Mouse (Mus musculus) forebrain, embryonic 15.5 days (tissue): ENCODE data around the gene Csrnp1. TPM values are rescaled to one million over a fixed set of nuclear protein-coding genes. Genes with fewer than 3 reads are reported as not detected.

ENCODE experiments used
- ATAC-seq: fragments of 200-750 bp; cut with Nextera tagmentation; replicated peaks from 2 replicates; pipeline ENCODE4 v1.8.0; 2017; ENCODE audit warnings: mild to moderate bottlenecking, moderate TSS enrichment, moderate library complexity
- H3K27ac ChIP-seq: fragments of 300-500 bp; sonication (generic); replicated peaks from 2 replicates; pipeline ENCODE4 v1.5.1; 2015; ENCODE audit warnings: mild to moderate bottlenecking, inconsistent platforms
- H3K27me3 ChIP-seq: fragments of 300-500 bp; sonication (generic); 2 replicates; pipeline ENCODE4 v1.6.1; 2015; ENCODE audit warnings: inconsistent platforms
- H3K36me3 ChIP-seq: fragments of 300-500 bp; sonication (generic); 2 replicates; pipeline ENCODE4 v1.6.1; 2015; ENCODE audit warnings: mild to moderate bottlenecking, inconsistent platforms
- H3K4me1 ChIP-seq: fragments of 300-500 bp; sonication (generic); 2 replicates; pipeline ENCODE4 v1.6.1; 2015; ENCODE audit warnings: inconsistent platforms
- H3K4me2 ChIP-seq: fragments of 300-500 bp; sonication (generic); replicated peaks from 2 replicates; pipeline ENCODE4 v1.6.1; 2015; ENCODE audit warnings: mild to moderate bottlenecking, inconsistent platforms
- H3K4me3 ChIP-seq: fragments of 300-500 bp; sonication (generic); 2 replicates; pipeline ENCODE4 v1.5.1; 2015; ENCODE audit warnings: mild to moderate bottlenecking, inconsistent platforms
- H3K9ac ChIP-seq: fragments of 300-500 bp; sonication (generic); replicated peaks from 2 replicates; pipeline ENCODE4 v1.6.1; 2015; ENCODE audit warnings: mild to moderate bottlenecking, inconsistent platforms
- H3K9me3 ChIP-seq: fragments of 300-500 bp; sonication (generic); 2 replicates; pipeline ENCODE4 v1.6.1; 2016; ENCODE audit warnings: inconsistent platforms
- WGBS: fragments of 180-500 bp; shearing (Covaris S2); methylation state at CpG from one replicate; pipeline ENCODE4 v1.1.7; 2015; ENCODE audit warnings: mixed read lengths; 5-methylcytosine and 5-hydroxymethylcytosine counted together
- polyA plus RNA-seq: library from polyadenylated mRNA; unstranded; fragments of >200 nt; fragmentation: Nextera tagmentation; extraction: Ambion mirVana; gene quantifications from 2 replicates; pipeline ENCODE4 v1.2.1, GENCODE M21; 2015

The Csrnp1 gene
- polyA plus RNA-seq, 1 experiment from 2014 or later, result 2.0 TPM

- 75% methylated on average over 5 of the region's 5 CpGs for WGBS
- H3K27me3 ChIP-seq, result no peaks in the 10 kb centered on the region
- H3K9me3 ChIP-seq, result no peaks in the 10 kb centered on the region
- no peak overlapping the region for H3K27ac ChIP-seq
- no peak overlapping the region for H3K4me3 ChIP-seq
- no peak overlapping the region for H3K9ac ChIP-seq
- no peak overlapping the region for H3K4me2 ChIP-seq
- H3K4me1 ChIP-seq, result peaks cover 13% of the 10 kb centered on the region
- no peaks in the 10 kb centered on the region for H3K36me3 ChIP-seq
- ATAC-seq, result no peak
These were observed 16.3 kb upstream of the Csrnp1 start for GRCm38 (mm10) chr9:120000761-120001160.

- no peak for ATAC-seq
These were observed 15.2 kb upstream of the Csrnp1 start for GRCm38 (mm10) chr9:119999636-120000035.

DNA sequence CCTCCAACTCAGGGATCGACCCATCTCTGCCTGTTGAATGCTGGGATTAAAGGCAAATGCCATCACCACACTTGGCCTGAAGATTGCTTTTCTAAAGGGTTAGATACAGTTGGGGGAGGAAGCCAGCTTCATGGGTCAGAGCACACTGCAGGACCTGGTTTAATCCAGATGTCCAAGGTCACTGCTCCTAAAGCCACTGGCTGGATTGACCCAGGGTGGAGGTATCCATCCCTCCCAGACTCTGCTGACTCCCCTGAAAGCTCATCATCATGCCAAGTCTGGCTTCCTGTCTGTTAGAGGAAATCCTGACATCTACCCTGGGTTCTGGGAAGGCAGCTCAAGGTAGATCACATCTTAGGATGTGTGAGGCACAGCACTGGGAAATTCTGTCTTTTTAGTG, 14.3 kb upstream of the Csrnp1 start:
- no peak overlapping the region for H3K4me3 ChIP-seq
- H3K36me3 ChIP-seq, result no peaks in the 10 kb centered on the region
- H3K4me2 ChIP-seq, result no peak overlapping the region
- no peaks in the 10 kb centered on the region for H3K27me3 ChIP-seq
- H3K4me1 ChIP-seq, result peaks cover 9% of the 10 kb centered on the region
- no peaks in the 10 kb centered on the region for H3K9me3 ChIP-seq
- H3K9ac ChIP-seq, result no peak overlapping the region
- no peak for ATAC-seq
- no peak overlapping the region for H3K27ac ChIP-seq
- 88% methylated on average over 1 of the region's 1 CpGs for WGBS

More at GRCm38 (mm10) chr9:119999636-120000035, 15.2 kb upstream of the Csrnp1 start:
- H3K9me3 ChIP-seq, result no peaks in the 10 kb centered on the region
- H3K9ac ChIP-seq, result no peak overlapping the region
- H3K27me3 ChIP-seq, result no peaks in the 10 kb centered on the region
- no peak overlapping the region for H3K27ac ChIP-seq
- 70% methylated on average over 6 of the region's 6 CpGs for WGBS
- no peaks in the 10 kb centered on the region for H3K36me3 ChIP-seq
- no peak overlapping the region for H3K4me3 ChIP-seq
- H3K4me1 ChIP-seq, result peaks cover 13% of the 10 kb centered on the region
- no peak overlapping the region for H3K4me2 ChIP-seq

GRCm38 (mm10) chr9:119996080-119996479, 11.6 kb upstream of the Csrnp1 start:
- Histone ChIP-seq H3K4me2 (no peak overlapping the region), H3K4me3 (no peak overlapping the region), H3K27ac (no peak overlapping the region), H3K27me3 (no peaks in the 10 kb centered on the region), H3K36me3 (no peaks in the 10 kb centered on the region), H3K9me3 (no peaks in the 10 kb centered on the region), H3K9ac (no peak overlapping the region), H3K4me1 (no peaks in the 10 kb centered on the region)
- no peak for ATAC-seq
- WGBS, result 86% methylated on average over 4 of the region's 4 CpGs

- ATAC-seq, result no peak
These were observed 9.7 kb upstream of the Csrnp1 start for GRCm38 (mm10) chr9:119994207-119994606.

GRCm38 (mm10) chr9:119993092-119993844, 8.8 kb upstream of the Csrnp1 start:
- no peak overlapping the region for H3K4me3 ChIP-seq
- 68% methylated on average over 10 of the region's 10 CpGs for WGBS
- no peaks in the 10 kb centered on the region for H3K4me1 ChIP-seq
- no peak for ATAC-seq
- H3K27me3 ChIP-seq, result no peaks in the 10 kb centered on the region
- H3K9me3 ChIP-seq, result no peaks in the 10 kb centered on the region
- H3K4me2 ChIP-seq, result no peak overlapping the region
- H3K9ac ChIP-seq, result no peak overlapping the region
- H3K27ac ChIP-seq, result no peak overlapping the region
- no peaks in the 10 kb centered on the region for H3K36me3 ChIP-seq

More at GRCm38 (mm10) chr9:119994207-119994606, 9.7 kb upstream of the Csrnp1 start:
- Histone ChIP-seq H3K27ac (no peak overlapping the region), H3K27me3 (no peaks in the 10 kb centered on the region), H3K4me2 (no peak overlapping the region), H3K4me1 (no peaks in the 10 kb centered on the region), H3K9me3 (no peaks in the 10 kb centered on the region), H3K9ac (no peak overlapping the region), H3K36me3 (no peaks in the 10 kb centered on the region), H3K4me3 (no peak overlapping the region)
- WGBS, result 86% methylated on average over 7 of the region's 7 CpGs

DNA sequence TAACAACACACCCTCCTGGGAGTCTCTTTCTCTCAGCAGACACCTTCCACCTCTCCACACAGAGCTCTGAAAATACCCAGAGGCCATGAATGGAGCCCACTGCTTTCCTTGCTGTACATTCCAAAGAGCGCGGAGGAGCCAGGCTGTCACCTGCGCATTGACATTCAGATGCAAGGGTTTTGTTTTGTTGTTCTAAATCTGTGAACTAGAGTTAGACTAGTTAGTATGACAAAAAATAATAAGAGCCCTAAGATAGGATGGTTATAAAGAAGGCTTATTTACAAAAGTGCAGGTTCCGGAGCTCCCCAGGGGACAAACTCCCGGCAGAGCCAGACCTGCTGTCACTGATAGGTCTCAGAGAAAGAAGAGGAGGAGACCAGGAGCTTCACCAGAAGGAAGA, 6.9 kb upstream of the Csrnp1 start:
- 15% methylated on average over 5 of the region's 5 CpGs for WGBS
- H3K9ac ChIP-seq, result no peak overlapping the region

DNA sequence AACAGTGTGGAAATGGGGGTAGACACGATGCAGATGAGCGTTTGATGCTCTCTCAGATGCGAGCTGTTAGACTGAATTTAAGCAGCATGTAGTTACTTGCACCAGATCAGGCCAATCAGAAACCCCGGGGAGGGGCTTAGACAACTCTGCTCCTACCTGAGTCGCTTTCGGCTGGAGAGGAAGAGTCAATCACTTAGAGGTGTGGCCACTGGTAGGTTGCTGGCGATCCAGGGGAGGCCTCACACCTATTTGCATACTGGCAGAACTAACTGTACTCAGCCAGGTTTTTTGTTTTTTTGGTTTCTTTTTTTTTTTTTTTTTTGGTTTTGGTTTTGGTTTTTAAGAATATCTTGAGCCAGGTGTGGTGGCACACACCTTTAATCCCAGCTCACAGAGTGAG, 3.8 kb upstream of the Csrnp1 start:
- no peak for ATAC-seq
- Histone ChIP-seq H3K4me2 (no peak overlapping the region), H3K27ac (no peak overlapping the region), H3K9ac (no peak overlapping the region), H3K4me1 (peaks cover 9% of the 10 kb centered on the region), H3K4me3 (no peak overlapping the region), H3K36me3 (no peaks in the 10 kb centered on the region), H3K27me3 (no peaks in the 10 kb centered on the region), H3K9me3 (no peaks in the 10 kb centered on the region)
- 56% methylated on average over 7 of the region's 7 CpGs for WGBS

More for the DNA sequence above, 6.9 kb upstream of the Csrnp1 start:
- H3K4me1 ChIP-seq, result no peaks in the 10 kb centered on the region
- no peaks in the 10 kb centered on the region for H3K9me3 ChIP-seq
- no peak overlapping the region for H3K27ac ChIP-seq
- ATAC-seq, result no peak
- no peak overlapping the region for H3K4me2 ChIP-seq
- H3K27me3 ChIP-seq, result no peaks in the 10 kb centered on the region
- no peak overlapping the region for H3K4me3 ChIP-seq
- H3K36me3 ChIP-seq, result no peaks in the 10 kb centered on the region

DNA sequence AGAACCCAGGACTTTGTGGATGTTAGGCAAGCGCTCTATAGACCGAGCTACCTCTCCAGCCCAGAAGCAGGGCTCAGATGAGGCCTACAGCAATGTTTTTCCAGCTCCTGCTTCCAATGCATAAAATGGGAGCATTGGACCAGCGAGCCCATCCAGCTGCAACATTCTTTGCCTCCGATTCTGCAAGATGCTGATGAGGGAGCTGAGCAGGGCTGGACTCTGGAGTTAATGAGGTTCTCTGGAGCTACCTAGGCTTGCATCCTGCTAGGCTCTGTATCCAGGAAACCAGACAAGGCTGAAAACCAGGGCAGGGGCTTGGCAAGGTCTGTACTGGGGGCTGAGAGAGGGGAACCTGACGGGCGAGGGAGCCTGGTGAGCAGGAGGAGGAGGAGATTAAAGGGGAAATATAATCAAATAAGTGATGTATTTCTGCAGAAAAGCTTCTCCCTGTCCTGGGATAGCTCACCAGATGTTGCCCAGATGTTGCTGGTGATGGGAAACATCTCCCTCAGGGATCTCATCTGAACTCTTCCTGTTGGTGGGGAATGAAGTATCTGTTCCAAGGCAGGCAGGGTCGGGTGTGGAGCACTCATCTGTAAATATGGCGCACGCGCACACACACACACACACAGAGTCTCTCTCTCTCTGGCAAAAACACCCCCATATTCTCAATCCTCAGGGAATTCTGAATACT, 1.6 kb upstream of the Csrnp1 start:
- Histone ChIP-seq H3K4me1 (peaks cover 32% of the 10 kb centered on the region), H3K9me3 (no peaks in the 10 kb centered on the region), H3K36me3 (no peaks in the 10 kb centered on the region), H3K27me3 (no peaks in the 10 kb centered on the region), H3K4me3 (no peak overlapping the region), H3K27ac (no peak overlapping the region), H3K9ac (no peak overlapping the region), H3K4me2 (no peak overlapping the region)
- WGBS, result 80% methylated on average over 10 of the region's 10 CpGs
- no peak for ATAC-seq

GRCm38 (mm10) chr9:119983585-119984535, 598 bp downstream of the Csrnp1 start:
- H3K4me2 ChIP-seq, result peak overlapping the region; percentile 93
- peak; percentile 79 for ATAC-seq
- H3K4me1 ChIP-seq, result peaks cover 41% of the 10 kb centered on the region
- H3K27me3 ChIP-seq, result no peaks in the 10 kb centered on the region
- under 1% methylated on average over 73 of the region's 79 CpGs for WGBS
- no peaks in the 10 kb centered on the region for H3K9me3 ChIP-seq
- H3K4me3 ChIP-seq, result peak overlapping the region; percentile 75
- peak overlapping the region; percentile 59 for H3K9ac ChIP-seq
- H3K36me3 ChIP-seq, result no peaks in the 10 kb centered on the region
- H3K27ac ChIP-seq, result 0 out of 2 replicates have a peak overlapping the region, but pooled peaks have one; percentile 18

- Histone ChIP-seq H3K27ac (no peak overlapping the region), H3K4me1 (peaks cover 49% of the 10 kb centered on the region), H3K9me3 (no peaks in the 10 kb centered on the region), H3K36me3 (no peaks in the 10 kb centered on the region), H3K9ac (peak overlapping the region; percentile 59), H3K27me3 (no peaks in the 10 kb centered on the region), H3K4me2 (peak overlapping the region; percentile 93), H3K4me3 (peak overlapping the region; percentile 75)
- no peak for ATAC-seq
- WGBS, result 1% methylated on average over 40 of the region's 48 CpGs
These were observed 1.4 kb downstream of the Csrnp1 start for GRCm38 (mm10) chr9:119982956-119983551.
